Mouse (Mus musculus) intestine, postnatal 0 days (tissue): ENCODE measurements around the gene Ppm1d. TPM values are rescaled to one million over a fixed set of nuclear protein-coding genes. Genes with fewer than 3 reads are reported as not detected.

Experiments
- ATAC-seq: fragments of 200-750 bp; cut with Nextera tagmentation; 2 replicates; pipeline ENCODE4 v1.8.0; 2017; ENCODE audit warnings: mild to moderate bottlenecking, moderate TSS enrichment, moderate library complexity
- H3K27ac ChIP-seq: fragments of 300-500 bp; sonication (generic); 2 replicates; pipeline ENCODE4 v1.5.1; 2014; ENCODE audit warnings: mild to moderate bottlenecking, low read depth, low read length, moderate library complexity
- H3K27me3 ChIP-seq: fragments of 300-500 bp; sonication (generic); replicated peaks from 2 replicates; pipeline ENCODE4 v1.6.1; 2014; ENCODE audit warnings: low read length, mixed read lengths; ENCODE audit not compliant: control insufficient read depth, insufficient read depth
- H3K36me3 ChIP-seq: fragments of 300-500 bp; sonication (generic); 2 replicates; pipeline ENCODE4 v1.6.1; 2014; ENCODE audit warnings: mild to moderate bottlenecking, moderate library complexity; ENCODE audit not compliant: control insufficient read depth, insufficient read depth
- H3K4me1 ChIP-seq: fragments of 300-500 bp; sonication (generic); replicated peaks from 2 replicates; pipeline ENCODE4 v1.6.1; 2014; ENCODE audit warnings: antibody characterized with exemption, low read length, mixed read lengths; ENCODE audit not compliant: control insufficient read depth, insufficient read depth
- H3K4me2 ChIP-seq: fragments of 300-500 bp; sonication (generic); replicated peaks from 2 replicates; pipeline ENCODE4 v1.6.1; 2014; ENCODE audit warnings: low read depth, mild to moderate bottlenecking, moderate library complexity
- H3K4me3 ChIP-seq: fragments of 300-500 bp; sonication (generic); 2 replicates; pipeline ENCODE4 v1.5.1; 2014; ENCODE audit warnings: low read depth, low read length
- H3K9ac ChIP-seq: fragments of 300-500 bp; sonication (generic); 2 replicates; pipeline ENCODE4 v1.6.1; 2014; ENCODE audit warnings: mild to moderate bottlenecking, low read depth, low read length
- H3K9me3 ChIP-seq: fragments of 300-500 bp; sonication (generic); 2 replicates; pipeline ENCODE4 v1.6.1; 2016; ENCODE audit warnings: mixed run types; ENCODE audit not compliant: control insufficient read depth
- CTCF ChIP-seq: sonication (generic); IDR thresholded peaks from 2 replicates; pipeline ENCODE4 v1.5.1; 2016; ENCODE audit warnings: low read depth, mild to moderate bottlenecking, control low read depth, antibody characterized with exemption, moderate library complexity
- WGBS: fragments of 180-500 bp; shearing (Covaris S2); extraction: QIAGEN DNeasy Blood & Tissue Kit; methylation state at CpG from one replicate; pipeline ENCODE4 v1.1.7; 2014; 5-methylcytosine and 5-hydroxymethylcytosine counted together
- polyA plus RNA-seq: library from polyadenylated mRNA; unstranded; fragments of >200 nt; fragmentation: Nextera tagmentation; extraction: Ambion mirVana; gene quantifications from 2 replicates; pipeline ENCODE4 v1.2.1, GENCODE M21; 2015

The Ppm1d gene
- polyA plus RNA-seq, 1 experiment from 2014 or later: 6.0 TPM

DNA sequence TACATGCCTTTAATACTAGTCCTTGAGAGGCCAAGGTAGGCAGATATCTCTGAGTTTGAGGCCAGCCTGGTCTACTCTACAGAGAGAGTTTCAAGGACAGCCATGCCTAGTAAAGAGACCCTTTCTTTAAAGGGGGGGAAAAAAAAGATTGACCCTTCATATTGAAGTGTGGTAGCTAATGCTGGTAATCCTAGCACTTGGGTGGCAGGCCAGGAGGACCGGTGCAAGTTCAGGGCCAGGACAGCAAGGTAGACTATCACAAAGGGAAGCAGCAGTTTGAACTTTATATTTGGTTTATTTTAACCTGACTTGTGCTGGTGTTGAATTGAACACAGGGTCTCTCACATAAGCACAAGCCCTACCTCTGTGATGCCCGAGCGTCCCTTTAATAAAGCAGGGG is 2.3 kb downstream of the Ppm1d start:
- Histone ChIP-seq H3K4me2 (peak overlapping the region; percentile 87; the same call in 1 of the 2 replicates), H3K4me3 (no peak overlapping the region), H3K27me3 (no peaks in the 10 kb centered on the region), H3K27ac (no peak overlapping the region), H3K9ac (no peak overlapping the region), H3K36me3 (no peaks in the 10 kb centered on the region), H3K9me3 (no peaks in the 10 kb centered on the region), H3K4me1 (no peaks in the 10 kb centered on the region)
- WGBS: 93% methylated on average over 3 of the region's 3 CpGs
- no peak for ATAC-seq
- no peak for TF ChIP-seq CTCF

DNA sequence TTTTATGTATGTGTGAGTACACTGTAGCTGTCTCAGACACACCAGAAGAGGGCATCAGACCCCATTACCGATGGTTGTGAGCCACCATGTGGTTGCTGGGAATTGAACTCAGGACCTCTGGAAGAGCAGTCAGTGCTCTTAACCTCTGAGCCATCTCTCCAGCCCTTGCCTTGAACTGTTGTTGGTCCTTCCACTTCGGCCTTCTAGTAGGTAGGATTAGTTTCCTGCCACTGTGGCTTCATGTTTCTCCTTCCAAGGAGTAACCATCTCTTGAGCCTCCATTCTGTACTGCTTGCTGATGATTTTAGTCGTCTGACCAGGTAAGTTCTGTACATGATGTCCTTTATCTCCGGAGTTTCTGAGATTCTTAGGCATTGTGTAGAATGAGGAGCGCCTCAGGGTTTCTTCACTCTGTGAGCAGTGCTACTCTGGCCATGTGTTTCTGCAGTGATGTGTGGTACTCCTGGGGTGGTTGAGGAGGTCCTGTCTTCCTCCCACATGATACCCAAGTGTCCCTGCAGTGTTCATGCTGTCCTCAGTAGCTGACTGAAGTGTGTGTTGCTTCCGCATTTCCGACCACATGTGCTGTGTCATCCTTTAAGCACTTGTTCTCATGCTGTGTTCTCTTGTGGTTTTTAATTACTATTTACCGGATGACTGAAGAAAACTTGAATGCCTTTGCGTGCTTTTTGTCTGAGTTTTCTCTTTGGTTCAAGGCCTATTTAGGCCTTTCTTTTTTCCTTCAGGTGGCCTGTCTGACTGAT is 12.7 kb downstream of the Ppm1d start:
- Histone ChIP-seq H3K4me1 (no peaks in the 10 kb centered on the region), H3K27me3 (no peaks in the 10 kb centered on the region), H3K9ac (no peak overlapping the region), H3K4me3 (no peak overlapping the region), H3K36me3 (peaks cover 4% of the 10 kb centered on the region; the same call in 1 of the 2 replicates), H3K4me2 (no peak overlapping the region), H3K9me3 (no peaks in the 10 kb centered on the region), H3K27ac (no peak overlapping the region)
- no peak for TF ChIP-seq CTCF
- no peak for ATAC-seq
- 90% methylated on average over 9 of the region's 9 CpGs for WGBS

DNA sequence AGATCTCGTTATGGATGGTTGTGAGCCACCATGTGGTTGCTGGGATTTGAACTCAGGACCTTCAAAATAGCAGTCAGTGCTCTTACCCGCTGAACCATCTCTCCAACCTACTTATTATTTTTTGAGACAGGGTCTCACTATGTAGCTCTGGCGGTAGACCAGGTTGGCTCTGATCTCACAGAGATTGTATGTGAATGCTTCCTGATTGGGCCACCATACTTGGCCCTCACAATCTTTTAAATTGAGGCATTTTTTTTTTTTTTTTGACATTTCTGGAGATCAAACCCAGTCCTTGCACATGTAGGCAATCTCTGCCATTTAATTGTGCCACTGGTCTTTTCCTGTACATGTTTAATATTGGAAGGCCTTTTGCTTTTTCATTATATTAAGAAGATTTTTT is 17.7 kb downstream of the Ppm1d start:
- no peaks in the 10 kb centered on the region for H3K9me3 ChIP-seq
- TF ChIP-seq CTCF: no peak
- H3K27ac ChIP-seq: no peak overlapping the region
- no peak overlapping the region for H3K4me3 ChIP-seq
- H3K27me3 ChIP-seq: no peaks in the 10 kb centered on the region
- H3K4me1 ChIP-seq: no peaks in the 10 kb centered on the region
- ATAC-seq: no peak
- no peak overlapping the region for H3K9ac ChIP-seq
- 94% methylated on average over 3 of the region's 3 CpGs for WGBS
- peaks cover 11% of the 10 kb centered on the region; the same call in 1 of the 2 replicates for H3K36me3 ChIP-seq
- no peak overlapping the region for H3K4me2 ChIP-seq

DNA sequence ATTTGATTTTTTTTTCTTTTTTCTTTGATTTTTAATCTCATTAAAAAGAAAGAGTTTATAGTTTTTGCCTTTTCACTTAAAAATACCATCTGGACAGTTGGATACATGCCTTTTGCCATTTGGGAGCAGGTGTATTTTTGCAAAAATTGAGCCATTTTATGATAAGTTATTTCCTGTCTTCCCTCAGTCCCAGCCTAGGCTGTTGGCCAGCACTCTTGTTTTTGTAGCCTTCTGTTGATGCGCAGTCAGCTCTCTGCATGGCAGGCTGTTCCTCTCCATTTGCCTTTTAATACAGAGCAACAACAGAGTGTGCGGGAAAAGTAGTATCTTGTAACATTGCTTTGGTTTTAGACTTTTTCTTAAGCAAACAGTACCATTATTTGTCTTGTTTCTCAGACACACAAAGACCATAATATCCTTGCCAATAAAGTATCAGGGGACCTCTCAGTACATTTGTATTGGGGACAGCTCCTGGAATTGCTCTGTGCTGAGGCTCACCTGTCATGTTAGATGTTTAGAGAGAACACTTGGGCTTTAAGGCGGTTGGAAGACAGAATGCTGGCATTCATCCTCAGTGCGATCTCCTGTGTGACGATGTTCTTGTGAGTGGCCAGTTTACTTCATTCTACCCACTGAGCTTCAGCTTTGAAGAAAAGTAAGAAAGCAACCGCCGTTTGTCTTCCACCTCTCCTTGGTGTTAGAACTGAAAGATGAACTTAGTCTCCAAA is 18.3 kb downstream of the Ppm1d start:
- 81% methylated on average over 7 of the region's 7 CpGs for WGBS
- Histone ChIP-seq H3K4me2 (no peak overlapping the region), H3K27me3 (no peaks in the 10 kb centered on the region), H3K9me3 (no peaks in the 10 kb centered on the region), H3K9ac (no peak overlapping the region), H3K36me3 (peaks cover 14% of the 10 kb centered on the region; the same call in 1 of the 2 replicates), H3K4me1 (no peaks in the 10 kb centered on the region), H3K27ac (no peak overlapping the region), H3K4me3 (no peak overlapping the region)
- no peak for TF ChIP-seq CTCF
- ATAC-seq: no peak

DNA sequence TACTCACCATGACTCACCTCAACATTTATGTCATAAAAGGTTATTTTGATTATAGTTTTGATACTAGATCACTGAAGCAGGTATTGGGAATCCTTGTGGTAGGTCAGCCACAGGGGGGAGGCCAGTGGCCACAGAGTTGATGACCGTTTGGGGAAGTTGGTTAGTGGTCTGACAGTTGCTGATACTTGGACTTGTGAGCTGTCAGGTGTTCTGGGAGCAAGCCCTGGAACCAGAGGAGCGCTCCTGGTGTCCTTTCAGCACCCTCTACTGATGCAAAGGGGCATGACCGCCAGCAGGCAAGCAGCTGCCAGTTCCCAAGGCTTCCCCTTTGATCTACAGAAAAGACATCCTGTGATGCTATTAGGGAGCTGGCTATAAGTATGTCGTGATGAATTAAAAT is 23.7 kb downstream of the Ppm1d start:
- Histone ChIP-seq H3K4me3 (no peak overlapping the region), H3K9me3 (no peaks in the 10 kb centered on the region), H3K9ac (no peak overlapping the region), H3K4me1 (no peaks in the 10 kb centered on the region), H3K4me2 (no peak overlapping the region), H3K27me3 (no peaks in the 10 kb centered on the region), H3K27ac (no peak overlapping the region), H3K36me3 (peaks cover 25% of the 10 kb centered on the region)
- ATAC-seq: no peak
- WGBS: 52% methylated on average over 4 of the region's 4 CpGs
- peak; percentile 82 for TF ChIP-seq CTCF

DNA sequence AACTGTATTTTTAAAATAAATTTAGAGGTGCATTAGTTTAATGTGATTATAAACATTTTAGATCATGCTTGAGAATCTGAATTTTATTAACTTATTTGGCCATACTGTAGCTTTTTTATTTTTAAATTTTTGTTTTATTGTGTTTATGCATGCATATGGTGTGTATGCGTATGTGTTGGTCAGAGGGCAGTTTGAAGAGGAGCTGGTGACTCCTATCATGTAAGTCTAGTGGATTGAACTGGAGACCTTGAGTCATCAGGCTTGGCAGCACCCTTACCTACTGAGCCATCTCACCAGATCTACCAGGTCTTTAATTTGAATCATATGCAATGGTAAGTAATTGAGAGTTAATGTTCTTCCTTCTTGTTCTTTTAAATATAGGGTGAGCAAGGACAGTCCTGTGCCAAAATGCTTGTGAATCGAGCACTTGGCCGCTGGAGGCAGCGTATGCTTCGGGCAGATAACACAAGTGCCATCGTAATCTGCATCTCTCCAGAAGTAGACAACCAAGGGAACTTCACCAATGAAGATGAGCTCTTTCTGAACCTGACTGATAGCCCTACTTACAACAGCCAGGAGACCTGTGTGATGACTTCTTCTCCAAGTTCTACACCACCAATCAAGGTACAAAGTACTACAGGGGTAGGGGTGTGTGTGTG is 28.3 kb downstream of the Ppm1d start:
- no peak overlapping the region for H3K4me2 ChIP-seq
- no peak for TF ChIP-seq CTCF
- H3K27ac ChIP-seq: no peak overlapping the region
- H3K36me3 ChIP-seq: peaks cover 34% of the 10 kb centered on the region
- no peak overlapping the region for H3K4me3 ChIP-seq
- no peak overlapping the region for H3K9ac ChIP-seq
- no peaks in the 10 kb centered on the region for H3K27me3 ChIP-seq
- ATAC-seq: no peak
- H3K4me1 ChIP-seq: no peaks in the 10 kb centered on the region
- WGBS: 94% methylated on average over 6 of the region's 6 CpGs
- H3K9me3 ChIP-seq: no peaks in the 10 kb centered on the region
